ENCODE assay signal across 7 mouse cellular contexts in the genomic region with DNA sequence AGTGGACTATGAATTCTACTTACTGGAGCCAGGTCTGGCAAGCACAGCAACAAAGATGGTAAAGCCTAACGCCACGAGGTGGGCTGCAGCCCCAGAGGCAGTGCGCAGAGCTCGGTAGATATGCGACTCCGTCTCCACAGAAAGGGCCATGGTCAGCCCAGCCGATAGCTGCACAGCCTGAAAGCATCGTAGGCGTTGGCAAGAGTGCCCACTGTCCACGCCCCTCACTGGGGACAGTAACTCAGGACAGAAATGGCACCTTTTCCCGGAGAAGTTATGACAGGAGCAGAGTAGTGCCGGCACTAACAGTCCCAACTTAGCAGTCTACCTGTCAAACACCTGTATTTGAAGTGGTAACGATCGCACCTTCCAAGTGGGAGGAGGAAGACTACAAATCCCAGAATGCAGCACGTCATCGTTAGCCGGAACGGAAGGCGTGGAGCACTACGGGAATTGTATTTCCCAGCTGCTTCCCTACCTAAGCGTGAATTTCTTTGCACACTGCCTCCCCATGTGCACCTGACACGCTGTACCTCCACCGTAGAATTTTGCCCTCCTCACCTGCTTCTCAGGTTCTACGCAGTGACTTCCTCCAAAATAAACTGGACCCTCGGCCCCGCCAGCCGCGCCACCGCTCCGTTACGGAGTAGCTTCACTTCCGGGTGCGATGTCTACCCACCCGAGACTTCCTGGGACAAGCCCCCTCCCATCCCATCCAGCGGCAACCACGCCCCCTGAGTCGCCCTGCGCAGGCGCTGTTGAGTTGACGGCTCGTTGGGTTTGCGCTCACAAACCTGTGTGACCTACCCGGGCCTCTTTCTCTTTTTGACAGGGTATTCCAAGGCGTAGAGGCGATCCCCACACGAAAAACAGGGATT. TPM values are rescaled to one million over a fixed set of nuclear protein-coding genes. Genes with fewer than 3 reads are reported as not detected.
A peak's percentile ranks its signal among the peaks of the same experiment; 100 is the strongest.
DNase-seq lines count a peak whose midpoint lies in the region; ATAC-seq and TF ChIP-seq lines count a peak whose summit lies in the region.

A gene (minus strand): TSS at position 720 of the 878 bp plus-strand sequence.
A gene (plus strand): TSS at position 753 of the 878 bp plus-strand sequence.

- H3K4me1 ChIP-seq in intestine, postnatal 0 days (replicated peaks; ENCODE audit: control insufficient read depth, insufficient read depth, low read length) = peaks cover 1% of the 10 kb centered on the region
- H3K4me1 ChIP-seq in midbrain, embryonic 12.5 days = peaks cover 36% of the 10 kb centered on the region
- H3K4me1 ChIP-seq in small intestine, adult 2 months (ENCODE audit: control insufficient read depth, insufficient read depth, insufficient read length, low read length) = peaks cover 8% of the 10 kb centered on the region

- H3K27ac ChIP-seq in intestine, postnatal 0 days (ENCODE audit: low read depth, low read length) = no peak within 1 kb of the TSS; the same call in 1 of the 2 replicates
- H3K27ac ChIP-seq in midbrain, embryonic 12.5 days (replicated peaks) = peak within 1 kb of the TSS; percentile 49; the same call in 1 of the 2 replicates
- peak within 1 kb of the TSS; percentile 41 for H3K27ac ChIP-seq in small intestine, adult 2 months (ENCODE audit: insufficient read depth, low read depth, low read length)

- WGBS in intestine, postnatal 0 days = under 1% methylated on average over 46 of the region's 46 CpGs
- under 1% methylated on average over 46 of the region's 46 CpGs for WGBS in midbrain, embryonic 12.5 days
- under 1% methylated on average over 46 of the region's 46 CpGs for WGBS in small intestine, adult 2 months

- H3K4me3 ChIP-seq in intestine, postnatal 0 days (ENCODE audit: low read depth, low read length) = peak within 1 kb of the TSS; percentile 69
- peak within 1 kb of the TSS; percentile 66 for H3K4me3 ChIP-seq in midbrain, embryonic 12.5 days
- peak within 1 kb of the TSS; percentile 76 for H3K4me3 ChIP-seq in small intestine, adult 2 months (ENCODE audit: low read depth, low read length)

- intact Hi-C loops in left cerebral cortex, postnatal 4 days (cut with DNase I) = no loop called here

- peak within 1 kb of the TSS; percentile 85 for H3K4me2 ChIP-seq in intestine, postnatal 0 days (replicated peaks; ENCODE audit: low read depth)
- peak within 1 kb of the TSS; percentile 91 for H3K4me2 ChIP-seq in midbrain, embryonic 12.5 days (replicated peaks)

- ATAC-seq in intestine, postnatal 0 days = peak; percentile 85
- ATAC-seq in midbrain, embryonic 12.5 days (ENCODE audit: low FRiP score, low read depth) = peak; percentile 85

- peaks cover 38% of the 10 kb centered on the region for H3K36me3 ChIP-seq in intestine, postnatal 0 days (ENCODE audit: control insufficient read depth, insufficient read depth)
- H3K36me3 ChIP-seq in midbrain, embryonic 12.5 days = peaks cover 50% of the 10 kb centered on the region
- H3K36me3 ChIP-seq in small intestine, adult 2 months (ENCODE audit: control insufficient read depth, insufficient read depth, low read length) = peaks cover 31% of the 10 kb centered on the region

- 0 out of 2 replicates have a peak, but pooled peaks have one; percentile 10 for TF ChIP-seq POLR2A in small intestine, adult 2 months (IDR thresholded peaks at IDR 0.05; ENCODE audit: low read depth, low read length)

- H3K9me3 ChIP-seq in intestine, postnatal 0 days (ENCODE audit: control insufficient read depth) = no peaks in the 10 kb centered on the region
- no peaks in the 10 kb centered on the region for H3K9me3 ChIP-seq in midbrain, embryonic 12.5 days

- no peak; the same call in 1 of the 2 replicates for TF ChIP-seq CTCF in intestine, postnatal 0 days (IDR thresholded peaks at IDR 0.05; ENCODE audit: low read depth)
- TF ChIP-seq CTCF in small intestine, adult 2 months (IDR thresholded peaks at IDR 0.05; ENCODE audit: extremely low read depth, insufficient read length, insufficient replicate concordance, low read depth, low read length) = no peak

- H3K27me3 ChIP-seq in intestine, postnatal 0 days (replicated peaks; ENCODE audit: control insufficient read depth, insufficient read depth, low read length) = no peaks in the 10 kb centered on the region
- no peaks in the 10 kb centered on the region for H3K27me3 ChIP-seq in midbrain, embryonic 12.5 days
- H3K27me3 ChIP-seq in small intestine, adult 2 months (ENCODE audit: control insufficient read depth, insufficient read depth, low read length) = no peaks in the 10 kb centered on the region

- H3K9ac ChIP-seq in intestine, postnatal 0 days (ENCODE audit: low read depth, low read length) = peak within 1 kb of the TSS; percentile 57
- H3K9ac ChIP-seq in midbrain, embryonic 12.5 days (replicated peaks) = peak within 1 kb of the TSS; percentile 73

- peak; percentile 93 for DNase-seq in adrenal gland, adult 8-10 months
- peak; percentile 96 for DNase-seq in embryo, embryonic 9.5 days (ENCODE audit: extremely low spot score)
- peak; percentile 83 to 92 for DNase-seq in gastrocnemius, postnatal 4 days (ENCODE audit: low spot score in 2 of 2)
- DNase-seq in left cerebral cortex, postnatal 4 days = peak; percentile 96

RNA-seq across cellular contexts. Expression of the first gene that starts in this region (rescaled TPM):
- total RNA-seq in adrenal gland, adult 8-10 months (2022) = 10 to 100 TPM; 21.1 to 28.3 (median 25.1) TPM
- total RNA-seq in gastrocnemius, postnatal 4 days (2021) = 1 to 10 TPM; 4.6 to 5.9 TPM
- polyA plus RNA-seq in intestine, postnatal 0 days (2015; fragmentation: Nextera tagmentation; extraction: Ambion mirVana) = 36.3 and 38.9 TPM in 2 replicates
- 10 to 100 TPM; 25.6 to 28.4 TPM for total RNA-seq in left cerebral cortex, postnatal 4 days (2021)
- 19.3 and 19.4 TPM in 2 replicates for polyA plus RNA-seq in midbrain, embryonic 12.5 days (2016; fragmentation: Nextera tagmentation; extraction: Ambion mirVana)
- polyA plus RNA-seq in small intestine, adult 2 months (2012; rRNA removed) = 35.6 and 47.7 TPM in 2 replicates

RNA-seq across cellular contexts. Expression of the second gene that starts in this region (rescaled TPM):
- total RNA-seq in adrenal gland, adult 8-10 months (2022) = 10 to 100 TPM; 30.3 to 35.9 (median 32.0) TPM
- total RNA-seq in gastrocnemius, postnatal 4 days (2021) = 10 to 100 TPM; 10.0 to 12.7 TPM
- polyA plus RNA-seq in intestine, postnatal 0 days (2015; fragmentation: Nextera tagmentation; extraction: Ambion mirVana) = 20.0 and 20.7 TPM in 2 replicates
- total RNA-seq in left cerebral cortex, postnatal 4 days (2021) = 10 to 100 TPM; 35.2 to 38.5 TPM
- 48.1 and 48.4 TPM in 2 replicates for polyA plus RNA-seq in midbrain, embryonic 12.5 days (2016; fragmentation: Nextera tagmentation; extraction: Ambion mirVana)
- polyA plus RNA-seq in small intestine, adult 2 months (2012; rRNA removed) = 15.6 and 23.3 TPM in 2 replicates
